Mouse (Mus musculus) E14TG2a.4 (cell line): ENCODE results near the gene Mad2l1bp.

ENCODE experiments used
- CTCF ChIP-seq: conservative IDR thresholded peaks from 2 replicates; pipeline ENCODE4 v1.5.1; 2014; ENCODE audit warnings: low read length
- POU5F1 ChIP-seq: IDR thresholded peaks from 2 replicates; pipeline ENCODE4 v1.6.1; 2014; ENCODE audit warnings: low read length, borderline replicate concordance

- TF ChIP-seq CTCF (no peak), POU5F1 (no peak)
Observed at GRCm38 (mm10) chr17:46138563-46139236, 14.7 kb downstream of the Mad2l1bp start.
